29 mouse cellular contexts compared by ENCODE assay signal in the genomic region with DNA sequence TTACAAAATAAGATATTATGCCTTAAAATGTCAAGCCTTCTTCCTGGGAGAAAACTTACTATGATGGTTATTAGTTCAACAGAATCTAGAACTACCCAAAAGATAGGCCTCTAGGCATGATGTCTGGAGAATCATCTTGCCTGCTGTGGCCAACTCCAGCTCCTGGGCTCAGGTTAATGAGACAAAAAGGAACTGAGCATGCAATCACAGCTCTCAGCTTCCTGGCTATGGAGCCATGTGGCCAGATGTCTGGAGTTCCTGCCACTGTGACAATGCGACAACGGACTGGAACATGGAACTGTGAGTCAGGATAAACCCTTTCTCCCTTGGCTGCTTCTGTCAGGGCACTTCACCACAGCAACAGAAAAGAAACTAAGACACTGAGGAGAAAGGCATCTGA. TPM values are rescaled to one million over a fixed set of nuclear protein-coding genes. Genes with fewer than 3 reads are reported as not detected.
A peak's percentile ranks its signal among the peaks of the same experiment; 100 is the strongest.
DNase-seq lines count a peak whose midpoint lies in the region; ATAC-seq and TF ChIP-seq lines count a peak whose summit lies in the region.
"Had no signal": no experiment of that assay in that cellular context is flagged by ENCODE, and none has a peak within 500 bp of the region (broad histone marks: within the 10 kb centered on the region; RNA-seq: fewer than 3 reads in every experiment).

No protein-coding gene starts in this region.

- no peak for DNase-seq in frontal cortex, postnatal 25 days (ENCODE audit: low spot score in 2 of 2)
- DNase-seq in left cerebral cortex, adult 2 months (ENCODE audit: extremely low spot score in 1 of 2, low spot score in 2 of 2) = no peak
- DNase-seq in left cerebral cortex, postnatal 36 days (ENCODE audit: low spot score in 2 of 2) = no peak
- DNase-seq in right cerebral cortex, adult 18-20 months = peak; percentile 24
- no peak for DNase-seq in right cerebral cortex, postnatal 14 days
- no peak for DNase-seq in kidney, postnatal 25 days
- no peak for DNase-seq in urinary bladder, postnatal 25 days (ENCODE audit: low spot score)
- DNase-seq: adrenal gland, postnatal 10 days; adrenal gland, postnatal 36 days; cerebellum, adult 11 months; cerebellum, postnatal 25 days; embryo, embryonic 11 days; gastrocnemius, postnatal 14 days; heart, adult 18-20 months; heart, postnatal 10 days; heart, postnatal 36 days had no signal

- ATAC-seq in frontal cortex, adult (ENCODE audit: low TSS enrichment) = peak; percentile 9; the same call in 1 of the 2 replicates
- ATAC-seq: forebrain, embryonic 15.5 days; hindbrain, embryonic 16.5 days; Patski had no signal

- H3K4me3 ChIP-seq in left cerebral cortex, adult 2 months = no peak overlapping the region
- H3K4me3 ChIP-seq: embryonic facial prominence, embryonic 10.5 days; embryonic facial prominence, embryonic 13.5 days; erythroblast, embryonic 14.5 days; forebrain, embryonic 12.5 days; forebrain, embryonic 15.5 days; gastrocnemius, adult 2 months; heart, embryonic 12.5 days; heart, embryonic 15.5 days; hindbrain, embryonic 10.5 days; hindbrain, embryonic 13.5 days had no signal

- peak overlapping the region; percentile 76 for H3K27ac ChIP-seq in left cerebral cortex, adult 2 months
- H3K27ac ChIP-seq: embryonic facial prominence, embryonic 10.5 days; embryonic facial prominence, embryonic 13.5 days; forebrain, embryonic 12.5 days; forebrain, embryonic 15.5 days; gastrocnemius, adult 2 months; heart, embryonic 15.5 days; hindbrain, embryonic 10.5 days; hindbrain, embryonic 13.5 days had no signal

- intact Hi-C loops in left cerebral cortex, adult 2 months (cut with DNase I) = loop anchor here (1.0 to 2.0 kb wide), 2 partner anchors 43 to 124 kb away; no protein-coding TSS in a partner anchor
- intact Hi-C loops in left cerebral cortex, postnatal 36 days (cut with DNase I) = no loop called here

- TF ChIP-seq CTCF in left cerebral cortex, adult 2 months (IDR thresholded peaks at IDR 0.05) = no peak

RNA-seq across cellular contexts. Expression of a gene that starts 14.8 kb away (rescaled TPM):
- total RNA-seq in left cerebral cortex, adult 2 months (2021) = 100 to 1,000 TPM; 279 to 310 TPM
- total RNA-seq in left cerebral cortex, postnatal 36 days (2021) = 100 to 1,000 TPM; 295 to 303 TPM
